Comparison of ENCODE assay signal across 8 mouse cellular contexts in the genomic region with DNA sequence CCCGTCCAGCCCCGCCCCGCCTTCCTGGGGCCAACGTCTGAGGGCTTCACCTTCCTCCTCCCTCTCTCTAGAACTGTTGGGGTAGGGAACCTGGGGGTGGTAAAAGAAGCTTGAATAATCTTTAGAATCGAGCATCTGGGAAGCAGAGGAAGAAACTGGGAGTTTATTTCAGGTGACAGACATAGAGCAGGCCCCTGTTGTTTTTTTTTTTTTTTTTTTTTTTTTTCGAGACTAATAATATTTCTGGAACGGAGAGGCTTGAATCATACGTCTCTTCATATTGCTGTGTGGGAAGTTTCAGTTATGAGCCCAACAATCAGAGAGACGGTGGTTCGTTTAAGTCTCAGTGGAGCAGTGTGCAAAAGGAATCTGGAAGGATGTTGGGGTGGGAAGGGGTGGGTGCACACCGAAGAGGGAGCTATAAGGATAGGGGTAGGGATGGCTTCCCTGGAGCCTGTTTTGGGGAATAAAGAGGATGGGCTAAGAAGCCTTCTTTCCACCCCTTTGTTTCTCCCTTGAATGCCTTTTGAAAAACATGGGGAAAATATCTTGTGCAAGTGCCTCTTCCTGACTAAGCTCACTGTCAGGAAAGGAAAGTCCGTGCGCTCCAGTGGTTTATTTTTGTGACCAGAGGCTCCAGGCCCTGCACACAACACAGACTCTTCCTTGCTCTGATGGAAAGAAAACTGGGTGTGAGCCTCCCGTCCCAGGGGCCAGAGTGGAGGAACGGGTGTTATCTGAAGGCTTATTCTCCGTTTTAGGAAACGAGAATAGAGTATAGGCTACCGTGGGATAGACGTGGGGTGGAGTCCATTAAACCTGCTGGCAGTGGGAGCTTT. TPM values are rescaled to one million over a fixed set of nuclear protein-coding genes. Genes with fewer than 3 reads are reported as not detected.
DNase-seq lines count a peak whose midpoint lies in the region; ATAC-seq and TF ChIP-seq lines count a peak whose summit lies in the region.

No protein-coding gene starts in this region.

- H3K9me3 ChIP-seq in lung, embryonic 14.5 days (ENCODE audit: low read depth, low read length) = no peaks in the 10 kb centered on the region
- no peaks in the 10 kb centered on the region for H3K9me3 ChIP-seq in forebrain, embryonic 16.5 days (ENCODE audit: control insufficient read depth, low read length)
- H3K9me3 ChIP-seq in intestine, embryonic 15.5 days = no peaks in the 10 kb centered on the region
- no peaks in the 10 kb centered on the region for H3K9me3 ChIP-seq in neural tube, embryonic 13.5 days

- H3K4me2 ChIP-seq in lung, embryonic 14.5 days = peak overlapping the region; percentile 35; the same call in 1 of the 2 replicates
- peak overlapping the region; percentile 35 for H3K4me2 ChIP-seq in forebrain, embryonic 16.5 days (ENCODE audit: low read length)
- peak overlapping the region; percentile 44 for H3K4me2 ChIP-seq in intestine, embryonic 15.5 days (replicated peaks)
- H3K4me2 ChIP-seq in neural tube, embryonic 13.5 days = peak overlapping the region; percentile 37; the same call in 1 of the 2 replicates

- TF ChIP-seq POLR2A in lung, adult 2 months (IDR thresholded peaks at IDR 0.05; ENCODE audit: borderline replicate concordance, extremely low read depth, low read depth, low read length) = no peak

- 39% methylated on average over 19 of the region's 19 CpGs for WGBS in lung, embryonic 14.5 days
- 37% methylated on average over 19 of the region's 19 CpGs for WGBS in lung, adult 2 months
- 18% methylated on average over 19 of the region's 19 CpGs for WGBS in forebrain, embryonic 16.5 days
- WGBS in intestine, embryonic 15.5 days = 32% methylated on average over 19 of the region's 19 CpGs
- WGBS in neural tube, embryonic 13.5 days = 26% methylated on average over 19 of the region's 19 CpGs

- H3K27ac ChIP-seq in lung, embryonic 14.5 days (ENCODE audit: low read depth) = peak overlapping the region; percentile 66; the same call in 1 of the 2 replicates
- no peak overlapping the region for H3K27ac ChIP-seq in forebrain, embryonic 16.5 days (ENCODE audit: low read length)
- peak overlapping the region; percentile 54; the same call in 1 of the 2 replicates for H3K27ac ChIP-seq in intestine, embryonic 15.5 days
- peak overlapping the region; percentile 52; the same call in 1 of the 2 replicates for H3K27ac ChIP-seq in neural tube, embryonic 13.5 days (replicated peaks)

- no peak overlapping the region for H3K4me3 ChIP-seq in lung, embryonic 14.5 days (ENCODE audit: low read depth, low read length)
- H3K4me3 ChIP-seq in lung, adult 2 months (replicated peaks; ENCODE audit: extremely low read depth, low read depth, low read length) = no peak overlapping the region
- H3K4me3 ChIP-seq in forebrain, embryonic 16.5 days (replicated peaks; ENCODE audit: low read length) = no peak overlapping the region
- no peak overlapping the region for H3K4me3 ChIP-seq in intestine, embryonic 15.5 days (replicated peaks)
- H3K4me3 ChIP-seq in neural tube, embryonic 13.5 days = no peak overlapping the region

- H3K9ac ChIP-seq in lung, embryonic 14.5 days = 0 out of 2 replicates have a peak overlapping the region, but pooled peaks have one; percentile 20
- H3K9ac ChIP-seq in forebrain, embryonic 16.5 days (replicated peaks; ENCODE audit: low read depth, low read length) = peak overlapping the region; percentile 45
- no peak overlapping the region for H3K9ac ChIP-seq in intestine, embryonic 15.5 days
- H3K9ac ChIP-seq in neural tube, embryonic 13.5 days = no peak overlapping the region

- no peak for ATAC-seq in lung, embryonic 14.5 days (ENCODE audit: insufficient read depth)
- no peak for ATAC-seq in forebrain, embryonic 16.5 days
- ATAC-seq in intestine, embryonic 15.5 days = 0 out of 2 replicates have a peak, but pooled peaks have one; percentile 32
- ATAC-seq in neural tube, embryonic 13.5 days (ENCODE audit: low read depth) = no peak

- no peaks in the 10 kb centered on the region for H3K4me1 ChIP-seq in lung, embryonic 14.5 days (ENCODE audit: insufficient read depth)
- peaks cover 18% of the 10 kb centered on the region for H3K4me1 ChIP-seq in lung, adult 2 months (ENCODE audit: control insufficient read depth, insufficient read depth, low read length)
- H3K4me1 ChIP-seq in forebrain, embryonic 16.5 days (replicated peaks; ENCODE audit: control insufficient read depth, insufficient read depth, low read length) = peaks cover 30% of the 10 kb centered on the region
- 0 out of 2 replicates have a peak, but pooled peaks cover 3% of the 10 kb centered on the region for H3K4me1 ChIP-seq in intestine, embryonic 15.5 days (replicated peaks)
- H3K4me1 ChIP-seq in neural tube, embryonic 13.5 days (replicated peaks) = peaks cover 67% of the 10 kb centered on the region

- no peaks in the 10 kb centered on the region for H3K36me3 ChIP-seq in lung, embryonic 14.5 days (ENCODE audit: insufficient read depth)
- H3K36me3 ChIP-seq in forebrain, embryonic 16.5 days (ENCODE audit: control insufficient read depth, insufficient read depth) = no peaks in the 10 kb centered on the region
- no peaks in the 10 kb centered on the region for H3K36me3 ChIP-seq in intestine, embryonic 15.5 days
- no peaks in the 10 kb centered on the region for H3K36me3 ChIP-seq in neural tube, embryonic 13.5 days

- H3K27me3 ChIP-seq in lung, embryonic 14.5 days (ENCODE audit: insufficient read depth, low read length) = no peaks in the 10 kb centered on the region
- no peaks in the 10 kb centered on the region for H3K27me3 ChIP-seq in forebrain, embryonic 16.5 days (replicated peaks; ENCODE audit: control insufficient read depth, insufficient read depth, low read length)
- H3K27me3 ChIP-seq in intestine, embryonic 15.5 days (replicated peaks) = no peaks in the 10 kb centered on the region
- H3K27me3 ChIP-seq in neural tube, embryonic 13.5 days = peaks cover 3% of the 10 kb centered on the region; the same call in 1 of the 2 replicates

- TF ChIP-seq CTCF in lung, embryonic 14.5 days (IDR thresholded peaks at IDR 0.05; ENCODE audit: low read depth) = no peak
- no peak for TF ChIP-seq CTCF in lung, adult 2 months (IDR thresholded peaks at IDR 0.05; ENCODE audit: insufficient read depth, low read length)

- DNase-seq in lung, embryonic 14.5 days = peak; percentile 8
- no peak for DNase-seq in lung, adult 2 months
- no peak for DNase-seq in layer of hippocampus, adult 8-10 months (ENCODE audit: low spot score in 2 of 2)
- no peak for DNase-seq in spleen, adult 18-20 months
- DNase-seq in cerebellum, postnatal 10 days = no peak

RNA-seq across cellular contexts. Expression of gene Cryzl2, which starts 14.4 kb away (rescaled TPM):
- 10.8 and 14.4 TPM in 2 replicates for polyA plus RNA-seq in lung, embryonic 14.5 days (2014; fragmentation: Nextera tagmentation; extraction: Ambion mirVana)
- polyA plus RNA-seq in lung, adult 2 months (2012; rRNA removed) = 13.3 and 15.0 TPM in 2 replicates
- 4.7 and 6.3 TPM in 2 replicates for polyA plus RNA-seq in forebrain, embryonic 16.5 days (2015; fragmentation: Nextera tagmentation; extraction: Ambion mirVana)
- polyA plus RNA-seq in intestine, embryonic 15.5 days (2015; fragmentation: Nextera tagmentation; extraction: Ambion mirVana) = 9.3 and 11.4 TPM in 2 replicates
- polyA plus RNA-seq in neural tube, embryonic 13.5 days (2015; fragmentation: Nextera tagmentation; extraction: Ambion mirVana) = 7.3 and 7.6 TPM in 2 replicates
- 10 to 100 TPM in 2 of 4 experiments, 1 to 10 TPM in 2; 5.0 to 12.2 (median 9.4) TPM for total RNA-seq in layer of hippocampus, adult 8-10 months (2022)

RNA-seq across cellular contexts. Expression of gene Rasal2, which starts 31.5 kb away (rescaled TPM):
- polyA plus RNA-seq in lung, embryonic 14.5 days (2014; fragmentation: Nextera tagmentation; extraction: Ambion mirVana) = 10.3 TPM in 2 replicates
- polyA plus RNA-seq in lung, adult 2 months (2012; rRNA removed) = 7.6 and 10.4 TPM in 2 replicates
- 32.9 and 37.6 TPM in 2 replicates for polyA plus RNA-seq in forebrain, embryonic 16.5 days (2015; fragmentation: Nextera tagmentation; extraction: Ambion mirVana)
- 5.4 TPM in 2 replicates for polyA plus RNA-seq in intestine, embryonic 15.5 days (2015; fragmentation: Nextera tagmentation; extraction: Ambion mirVana)
- polyA plus RNA-seq in neural tube, embryonic 13.5 days (2015; fragmentation: Nextera tagmentation; extraction: Ambion mirVana) = 43.1 and 43.3 TPM in 2 replicates
- total RNA-seq in layer of hippocampus, adult 8-10 months (2022) = 10 to 100 TPM; 75.9 to 93.0 (median 84.7) TPM

Comparison
In these comparisons a context has a peak if more than half of its experiments do, and no peak if none do; other contexts are left out.
1. H3K9ac ChIP-seq: peak in lung, embryonic 14.5 days (single experiment) and forebrain, embryonic 16.5 days (single experiment); none in intestine, embryonic 15.5 days (single experiment) and neural tube, embryonic 13.5 days (single experiment).
2. Peak in every context shown above with its lines, with median percentiles within 50 percentile points of each other: H3K4me2 ChIP-seq.